Mouse (Mus musculus) forebrain, embryonic 16.5 days (tissue): Measurements from ENCODE around the gene Pla2g4e. TPM values are rescaled to one million over a fixed set of nuclear protein-coding genes. Genes with fewer than 3 reads are reported as not detected.

ENCODE experiments used
- ATAC-seq: fragments of 200-750 bp; cut with Nextera tagmentation; 2 replicates; pipeline ENCODE4 v1.8.0; 2017; ENCODE audit warnings: mild to moderate bottlenecking, moderate library complexity
- H3K27ac ChIP-seq: fragments of 300-500 bp; sonication (generic); 2 replicates; pipeline ENCODE4 v1.5.1; 2014; ENCODE audit warnings: low read length, control low read depth
- H3K27me3 ChIP-seq: fragments of 300-500 bp; sonication (generic); replicated peaks from 2 replicates; pipeline ENCODE4 v1.6.1; 2014; ENCODE audit warnings: low read length; ENCODE audit not compliant: control insufficient read depth, insufficient read depth
- H3K36me3 ChIP-seq: fragments of 300-500 bp; sonication (generic); 2 replicates; pipeline ENCODE4 v1.6.1; 2014; ENCODE audit not compliant: control insufficient read depth, insufficient read depth
- H3K4me1 ChIP-seq: fragments of 300-500 bp; sonication (generic); replicated peaks from 2 replicates; pipeline ENCODE4 v1.6.1; 2014; ENCODE audit warnings: low read length; ENCODE audit not compliant: control insufficient read depth, insufficient read depth
- H3K4me2 ChIP-seq: fragments of 300-500 bp; sonication (generic); 2 replicates; pipeline ENCODE4 v1.6.1; 2014; ENCODE audit warnings: mild to moderate bottlenecking, low read length, control low read depth
- H3K4me3 ChIP-seq: fragments of 300-500 bp; sonication (generic); replicated peaks from 2 replicates; pipeline ENCODE4 v1.5.1; 2014; ENCODE audit warnings: mild to moderate bottlenecking, low read length, control low read depth
- H3K9ac ChIP-seq: fragments of 300-500 bp; sonication (generic); replicated peaks from 2 replicates; pipeline ENCODE4 v1.6.1; 2014; ENCODE audit warnings: low read depth, low read length, control low read depth
- H3K9me3 ChIP-seq: fragments of 300-500 bp; sonication (generic); 2 replicates; pipeline ENCODE4 v1.6.1; 2016; ENCODE audit warnings: low read length; ENCODE audit not compliant: control insufficient read depth
- WGBS: fragments of 180-500 bp; shearing (Covaris S2); extraction: QIAGEN DNeasy Blood & Tissue Kit; methylation state at CpG from one replicate; pipeline ENCODE4 v1.1.7; 2014; 5-methylcytosine and 5-hydroxymethylcytosine counted together
- polyA plus RNA-seq: library from polyadenylated mRNA; unstranded; fragments of >200 nt; fragmentation: Nextera tagmentation; extraction: Ambion mirVana; gene quantifications from 2 replicates; pipeline ENCODE4 v1.2.1, GENCODE M21; 2015

Gene Pla2g4e
- polyA plus RNA-seq, 1 experiment from 2014 or later = 3.4 TPM

GRCm38 (mm10) chr2:120170726-120171125 is 74.4 kb downstream of the Pla2g4e start:
- ATAC-seq = no peak
- WGBS = 61% methylated on average over 1 of the region's 1 CpGs
- no peaks in the 10 kb centered on the region for H3K27me3 ChIP-seq
- no peak overlapping the region for H3K4me2 ChIP-seq
- H3K4me1 ChIP-seq = no peaks in the 10 kb centered on the region
- H3K27ac ChIP-seq = no peak overlapping the region
- H3K4me3 ChIP-seq = no peak overlapping the region
- H3K9me3 ChIP-seq = no peaks in the 10 kb centered on the region
- no peak overlapping the region for H3K9ac ChIP-seq
- H3K36me3 ChIP-seq = no peaks in the 10 kb centered on the region

GRCm38 (mm10) chr2:120169382-120169781 is 75.8 kb downstream of the Pla2g4e start:
- Histone ChIP-seq H3K36me3 (no peaks in the 10 kb centered on the region), H3K27me3 (no peaks in the 10 kb centered on the region), H3K9ac (no peak overlapping the region), H3K4me1 (no peaks in the 10 kb centered on the region), H3K4me3 (no peak overlapping the region), H3K9me3 (no peaks in the 10 kb centered on the region), H3K4me2 (no peak overlapping the region), H3K27ac (no peak overlapping the region)
- ATAC-seq = no peak
- 93% methylated on average over 3 of the region's 3 CpGs for WGBS

- Histone ChIP-seq H3K9me3 (no peaks in the 10 kb centered on the region), H3K4me2 (no peak overlapping the region), H3K27me3 (no peaks in the 10 kb centered on the region), H3K4me3 (no peak overlapping the region), H3K27ac (no peak overlapping the region), H3K4me1 (no peaks in the 10 kb centered on the region), H3K36me3 (no peaks in the 10 kb centered on the region), H3K9ac (no peak overlapping the region)
- ATAC-seq = no peak
- 90% methylated on average over 8 of the region's 8 CpGs for WGBS
Measured at GRCm38 (mm10) chr2:120167763-120168162, 77.4 kb downstream of the Pla2g4e start.

GRCm38 (mm10) chr2:120165474-120165873 is 79.7 kb downstream of the Pla2g4e start:
- 79% methylated on average over 10 of the region's 10 CpGs for WGBS
- Histone ChIP-seq H3K36me3 (no peaks in the 10 kb centered on the region), H3K27ac (no peak overlapping the region), H3K4me3 (no peak overlapping the region), H3K9ac (no peak overlapping the region), H3K9me3 (no peaks in the 10 kb centered on the region), H3K27me3 (no peaks in the 10 kb centered on the region), H3K4me1 (no peaks in the 10 kb centered on the region), H3K4me2 (no peak overlapping the region)
- no peak for ATAC-seq

GRCm38 (mm10) chr2:120159434-120159833 is 85.7 kb downstream of the Pla2g4e start:
- peaks cover 4% of the 10 kb centered on the region for H3K4me1 ChIP-seq
- 84% methylated on average over 2 of the region's 2 CpGs for WGBS
- H3K9me3 ChIP-seq = no peaks in the 10 kb centered on the region
- H3K27me3 ChIP-seq = no peaks in the 10 kb centered on the region
- H3K4me2 ChIP-seq = no peak overlapping the region
- H3K9ac ChIP-seq = no peak overlapping the region
- ATAC-seq = no peak
- no peak overlapping the region for H3K27ac ChIP-seq
- H3K4me3 ChIP-seq = no peak overlapping the region
- no peaks in the 10 kb centered on the region for H3K36me3 ChIP-seq

GRCm38 (mm10) chr2:120158846-120159245 is 86.3 kb downstream of the Pla2g4e start:
- no peaks in the 10 kb centered on the region for H3K27me3 ChIP-seq
- H3K36me3 ChIP-seq = no peaks in the 10 kb centered on the region
- no peak overlapping the region for H3K27ac ChIP-seq
- H3K4me2 ChIP-seq = no peak overlapping the region
- H3K4me1 ChIP-seq = peaks cover 5% of the 10 kb centered on the region
- H3K4me3 ChIP-seq = no peak overlapping the region
- ATAC-seq = no peak
- H3K9ac ChIP-seq = no peak overlapping the region
- H3K9me3 ChIP-seq = no peaks in the 10 kb centered on the region
- 37% methylated on average over 1 of the region's 1 CpGs for WGBS

GRCm38 (mm10) chr2:120158016-120158415 is 87.1 kb downstream of the Pla2g4e start:
- Histone ChIP-seq H3K9me3 (no peaks in the 10 kb centered on the region), H3K4me1 (peaks cover 9% of the 10 kb centered on the region), H3K27me3 (no peaks in the 10 kb centered on the region), H3K4me3 (no peak overlapping the region), H3K36me3 (no peaks in the 10 kb centered on the region), H3K4me2 (no peak overlapping the region), H3K9ac (no peak overlapping the region), H3K27ac (no peak overlapping the region)
- ATAC-seq = no peak
- 58% methylated on average over 5 of the region's 5 CpGs for WGBS

- Histone ChIP-seq H3K27me3 (no peaks in the 10 kb centered on the region), H3K4me1 (peaks cover 9% of the 10 kb centered on the region), H3K9me3 (no peaks in the 10 kb centered on the region), H3K9ac (no peak overlapping the region), H3K4me3 (no peak overlapping the region), H3K36me3 (no peaks in the 10 kb centered on the region), H3K4me2 (no peak overlapping the region), H3K27ac (no peak overlapping the region)
- 66% methylated on average over 2 of the region's 2 CpGs for WGBS
- ATAC-seq = no peak
Measured at GRCm38 (mm10) chr2:120157606-120158005, 87.5 kb downstream of the Pla2g4e start.

GRCm38 (mm10) chr2:120154361-120154894 is 90.7 kb downstream of the Pla2g4e start, which contains the start of gene Ehd4:
Ehd4 (minus strand) TSS chr2:120154606.
- peak within 1 kb of the TSS; percentile 74 for H3K4me3 ChIP-seq
- H3K9ac ChIP-seq = peak within 1 kb of the TSS; percentile 68
- peaks cover 9% of the 10 kb centered on the region for H3K4me1 ChIP-seq
- H3K4me2 ChIP-seq = peak within 1 kb of the TSS; percentile 99
- no peaks in the 10 kb centered on the region for H3K36me3 ChIP-seq
- ATAC-seq = peak; percentile 99
- H3K27me3 ChIP-seq = no peaks in the 10 kb centered on the region
- no peak within 1 kb of the TSS for H3K27ac ChIP-seq
- no peaks in the 10 kb centered on the region for H3K9me3 ChIP-seq
- under 1% methylated on average over 53 of the region's 53 CpGs for WGBS
